Mouse (Mus musculus) left cerebral cortex, postnatal 36 days (tissue): ENCODE results near the gene Cfap126. TPM values are rescaled to one million over a fixed set of nuclear protein-coding genes. Genes with fewer than 3 reads are reported as not detected.
"Not testable (repeated sequence)": the region's sequence is repeated elsewhere in the genome, so short reads cannot be mapped to it uniquely, and the experiment has no call there.

Experiments used
- DNase-seq, 2 experiments: peaks; one replicate each; pipeline ENCODE4 v3.0.0; 2021 to 2022; ENCODE audit warnings: low spot score in 2 of 2, mixed read lengths in 1 of 2
- intact Hi-C: fragments of 180-260 bp; cut with DNase I; formaldehyde crosslinking; loops from one replicate; pipeline ENCODE4 v1.15.1; 2025
- total RNA-seq, 2 experiments: library from RNA; stranded (reverse); gene quantifications; 2 replicates each; pipeline ENCODE4 v1.2.3; 2021

Cfap126 gene
- 1 to 10 TPM in 1 of 2 experiments, not detected in 1; 1.1 TPM for total RNA-seq

DNA sequence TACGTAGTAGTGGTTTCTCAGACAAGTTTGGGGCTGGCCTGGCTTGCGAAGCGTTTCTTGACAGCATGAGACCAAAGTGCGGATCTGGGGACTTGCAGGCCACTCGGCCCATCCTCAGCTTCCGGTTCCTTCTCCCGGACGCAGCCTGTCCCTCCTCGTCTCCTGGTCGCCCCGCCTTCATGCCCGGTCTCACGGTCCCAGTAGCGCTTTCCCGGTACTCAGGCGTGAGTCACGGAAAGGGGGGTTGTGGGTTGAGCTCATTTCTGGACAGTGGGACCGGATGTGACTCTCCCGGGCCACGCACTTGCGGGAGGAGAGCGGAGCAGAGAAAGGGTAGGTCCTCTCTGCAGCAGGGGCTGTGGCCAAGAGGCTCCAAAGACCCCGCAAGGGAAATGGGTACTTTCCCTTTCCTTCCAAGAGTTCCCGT lies at the start of gene Cfap126:
Cfap126 (plus strand) TSS at position 46 of the 427 bp plus-strand sequence.
- intact Hi-C loops: loop anchor here (10.0 kb wide), 3 partner anchors 141 to 301 kb away; partner anchors contain the start of genes Adamts4, Ndufs2, Tstd1 and Usf1
- peak; percentile 35 to 47 for DNase-seq

- DNase-seq: peak; percentile 81 to 89
- intact Hi-C loops: not testable (repeated sequence)
These were observed 49.1 kb upstream of the Cfap126 start, which contains the start of gene Fcgr3 for GRCm38 (mm10) chr1:171064491-171065242. Gene Fcgr3, minus strand, starts transcription at chr1:171064935.

- peak in 1 of 2 experiments; percentile 35 for DNase-seq
These were observed 48.5 kb upstream of the Cfap126 start for GRCm38 (mm10) chr1:171065243-171065587.

DNA sequence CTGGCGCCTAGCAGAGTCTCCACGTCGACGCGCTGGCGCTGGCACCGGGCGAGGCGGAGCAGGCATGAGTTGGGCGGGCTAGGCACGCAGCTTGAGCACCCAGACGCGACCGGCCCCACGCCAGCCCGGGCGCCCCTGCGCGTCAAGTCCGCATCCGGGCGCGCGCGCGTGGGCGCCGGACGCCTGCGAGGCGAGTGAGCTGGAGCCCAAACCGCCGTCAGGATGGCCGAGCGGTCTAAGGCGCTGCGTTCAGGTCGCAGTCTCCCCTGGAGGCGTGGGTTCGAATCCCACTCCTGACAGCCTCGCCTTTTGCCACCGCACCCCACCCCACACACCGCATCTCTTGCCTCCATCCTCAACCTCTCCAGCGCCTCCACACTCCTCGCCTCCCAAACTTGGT lies 48.0 kb upstream of the Cfap126 start:
- peak; percentile 61 to 65 for DNase-seq
- intact Hi-C loops: not testable (repeated sequence)

More at GRCm38 (mm10) chr1:171065243-171065587, 48.5 kb upstream of the Cfap126 start:
- intact Hi-C loops: not testable (repeated sequence)

- DNase-seq, intact Hi-C loops: not testable (repeated sequence)
These were observed 47.1 kb upstream of the Cfap126 start for GRCm38 (mm10) chr1:171066583-171066982.

DNA sequence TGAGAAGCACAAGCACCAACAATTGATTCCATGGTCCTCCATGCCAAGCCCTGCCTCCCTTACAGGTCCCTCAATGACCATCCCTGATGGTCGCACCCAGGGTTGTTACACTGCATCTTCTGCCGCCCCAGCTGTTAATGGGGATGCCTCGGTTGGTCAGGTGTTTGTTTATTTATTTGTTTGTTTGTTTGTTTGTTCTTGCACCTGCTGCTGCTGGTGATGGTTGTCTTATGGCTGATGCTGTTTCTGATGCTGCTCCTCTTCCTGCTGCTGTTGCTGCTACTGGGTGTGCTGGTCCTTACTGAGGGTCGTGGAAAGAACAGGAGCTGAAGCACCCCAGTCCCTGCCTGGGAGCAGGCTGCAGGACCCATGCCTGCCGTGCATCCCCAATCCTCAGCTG lies 45.8 kb upstream of the Cfap126 start:
- intact Hi-C loops, DNase-seq: not testable (repeated sequence)

DNA sequence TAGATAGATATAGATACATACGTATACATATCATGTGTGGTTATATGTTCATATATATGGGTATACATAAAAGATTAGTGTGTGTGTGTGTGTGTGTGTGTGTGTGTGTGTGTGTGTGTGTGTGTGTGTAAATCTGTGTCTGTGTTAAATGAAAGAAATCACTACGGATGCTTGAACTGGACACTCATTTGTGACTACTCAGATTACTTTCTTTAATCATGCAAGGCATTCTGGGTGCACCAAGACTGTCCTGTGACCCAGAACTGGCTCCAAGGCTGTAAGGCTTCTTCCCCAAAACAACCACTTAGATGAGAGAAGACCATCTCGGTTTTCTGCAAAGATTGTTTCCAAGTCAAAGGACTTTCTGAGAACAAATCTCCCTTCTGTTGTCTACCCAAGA lies 44.2 kb upstream of the Cfap126 start:
- DNase-seq: peak in 1 of 2 experiments; percentile 31
- intact Hi-C loops: not testable (repeated sequence)

GRCm38 (mm10) chr1:171070879-171071278 lies 42.8 kb upstream of the Cfap126 start:
- intact Hi-C loops, DNase-seq: not testable (repeated sequence)

GRCm38 (mm10) chr1:171071726-171072125 lies 42.0 kb upstream of the Cfap126 start:
- DNase-seq, intact Hi-C loops: not testable (repeated sequence)

DNA sequence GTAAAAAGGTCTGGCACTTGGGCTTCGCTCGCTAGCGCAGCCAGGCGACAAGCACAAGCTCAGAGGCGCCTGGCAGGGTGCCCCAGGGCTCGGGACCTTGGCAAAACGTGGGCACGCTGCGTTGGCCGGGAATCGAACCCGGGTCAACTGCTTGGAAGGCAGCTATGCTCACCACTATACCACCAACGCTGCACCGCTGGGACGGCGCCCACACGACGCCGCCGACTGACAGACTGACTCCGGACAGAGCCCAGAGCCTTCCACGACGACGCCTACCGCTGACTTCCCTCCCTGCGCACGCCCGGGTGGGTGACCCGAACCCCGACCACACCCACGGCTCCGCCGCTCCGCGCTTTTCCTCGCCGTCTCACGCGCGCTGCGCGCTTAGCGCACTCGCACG lies 41.5 kb upstream of the Cfap126 start:
- DNase-seq, intact Hi-C loops: not testable (repeated sequence)

GRCm38 (mm10) chr1:171074283-171074682 lies 39.4 kb upstream of the Cfap126 start:
- intact Hi-C loops, DNase-seq: not testable (repeated sequence)

- intact Hi-C loops, DNase-seq: not testable (repeated sequence)
These were observed 37.5 kb upstream of the Cfap126 start for GRCm38 (mm10) chr1:171076176-171076575.

GRCm38 (mm10) chr1:171077192-171077591 lies 36.5 kb upstream of the Cfap126 start:
- intact Hi-C loops, DNase-seq: not testable (repeated sequence)

GRCm38 (mm10) chr1:171077955-171078354 lies 35.8 kb upstream of the Cfap126 start:
- DNase-seq: peak; percentile 55 to 60

GRCm38 (mm10) chr1:171078419-171078818 lies 35.3 kb upstream of the Cfap126 start:
- intact Hi-C loops: not testable (repeated sequence)

More at GRCm38 (mm10) chr1:171077955-171078354, 35.8 kb upstream of the Cfap126 start:
- intact Hi-C loops: not testable (repeated sequence)

GRCm38 (mm10) chr1:171079345-171079744 lies 34.4 kb upstream of the Cfap126 start:
- intact Hi-C loops: not testable (repeated sequence)

More at GRCm38 (mm10) chr1:171078419-171078818, 35.3 kb upstream of the Cfap126 start:
- DNase-seq: not testable (repeated sequence)

DNA sequence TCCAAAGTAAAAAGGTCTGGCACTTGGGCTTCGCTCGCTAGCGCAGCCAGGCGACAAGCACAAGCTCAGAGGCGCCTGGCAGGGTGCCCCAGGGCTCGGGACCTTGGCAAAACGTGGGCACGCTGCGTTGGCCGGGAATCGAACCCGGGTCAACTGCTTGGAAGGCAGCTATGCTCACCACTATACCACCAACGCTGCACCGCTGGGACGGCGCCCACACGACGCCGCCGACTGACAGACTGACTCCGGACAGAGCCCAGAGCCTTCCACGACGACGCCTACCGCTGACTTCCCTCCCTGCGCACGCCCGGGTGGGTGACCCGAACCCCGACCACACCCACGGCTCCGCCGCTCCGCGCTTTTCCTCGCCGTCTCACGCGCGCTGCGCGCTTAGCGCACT lies 33.9 kb upstream of the Cfap126 start:
- intact Hi-C loops, DNase-seq: not testable (repeated sequence)

More at GRCm38 (mm10) chr1:171079345-171079744, 34.4 kb upstream of the Cfap126 start:
- DNase-seq: not testable (repeated sequence)

DNA sequence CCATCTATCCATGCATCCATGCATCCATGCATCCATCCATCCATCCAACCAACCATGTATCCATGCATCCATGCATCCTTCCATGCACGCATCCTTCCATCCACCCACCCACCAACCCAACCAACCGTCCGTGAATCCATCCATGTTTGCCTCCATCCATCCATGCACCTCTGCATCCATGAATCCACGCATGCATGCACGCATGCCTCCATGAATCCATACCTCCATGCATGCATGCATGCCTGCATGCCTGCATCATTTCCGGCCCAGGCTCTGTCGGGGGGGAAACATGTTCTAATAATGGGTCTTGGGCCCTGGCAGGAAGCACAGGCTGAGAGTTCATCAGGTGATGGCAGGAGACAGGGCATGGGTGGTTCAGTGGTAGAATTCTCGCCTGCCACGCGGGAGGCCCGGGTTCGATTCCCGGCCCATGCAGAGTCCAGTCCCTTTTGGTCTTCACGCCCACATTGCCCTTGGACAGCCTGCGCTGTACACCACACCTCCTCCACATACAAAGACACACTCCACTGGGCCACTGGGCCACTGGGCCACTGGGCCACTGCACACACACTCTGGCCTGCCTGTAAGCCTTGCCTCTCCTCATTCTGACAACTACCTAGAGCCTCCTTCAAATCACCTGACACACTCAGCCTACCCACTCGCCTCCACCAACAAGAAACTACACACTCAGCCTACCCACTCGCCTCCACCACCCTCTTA lies 32.0 kb upstream of the Cfap126 start:
- DNase-seq, intact Hi-C loops: not testable (repeated sequence)

GRCm38 (mm10) chr1:171085718-171086117 lies 28.0 kb upstream of the Cfap126 start:
- intact Hi-C loops: no loop called here

DNA sequence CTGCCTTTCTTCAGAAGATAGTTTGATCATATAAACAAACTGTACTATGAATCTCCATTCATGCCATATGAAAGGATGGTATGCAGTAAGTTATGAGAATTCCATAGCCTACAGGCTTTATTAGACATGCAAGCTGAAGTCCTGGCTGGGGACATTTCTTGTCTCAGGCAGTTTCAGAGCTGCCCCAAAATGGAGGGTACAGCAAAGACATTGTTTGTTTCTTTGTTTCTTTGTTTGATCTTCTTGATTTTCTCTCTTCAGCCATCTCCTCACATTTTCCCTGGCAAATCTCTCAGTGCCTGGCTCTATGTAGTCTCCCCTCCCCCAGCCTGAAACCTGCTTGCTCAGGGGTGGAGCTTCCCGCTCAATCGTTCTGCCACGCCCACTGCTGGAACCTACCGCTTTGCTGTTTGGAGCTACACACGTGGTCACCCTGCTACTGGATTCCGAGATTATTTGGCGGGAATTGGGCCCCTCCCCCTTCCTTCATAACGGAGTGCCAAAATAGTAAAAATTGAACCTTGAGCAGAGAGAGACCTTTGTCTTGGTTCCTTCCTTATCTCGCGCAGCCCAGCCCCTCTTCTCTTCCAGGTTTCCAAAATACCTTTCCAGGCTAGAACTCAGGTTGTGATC lies 25.4 kb upstream of the Cfap126 start:
- intact Hi-C loops, DNase-seq: not testable (repeated sequence)

More at GRCm38 (mm10) chr1:171085718-171086117, 28.0 kb upstream of the Cfap126 start:
- no peak for DNase-seq
